Mouse (Mus musculus) midbrain, embryonic 14.5 days (tissue): ENCODE data around the gene Gys2. TPM values are rescaled to one million over a fixed set of nuclear protein-coding genes. Genes with fewer than 3 reads are reported as not detected.

Experiments
- ATAC-seq: fragments of 200-750 bp; cut with Nextera tagmentation; 2 replicates; pipeline ENCODE4 v1.8.0; 2017; ENCODE audit warnings: moderate number of reproducible peaks, moderate library complexity; ENCODE audit not compliant: low FRiP score, low TSS enrichment
- DNase-seq: peaks from one replicate; pipeline ENCODE4 v3.0.0-alpha.2; 2015
- H3K27ac ChIP-seq: fragments of 300-500 bp; sonication (generic); replicated peaks from 2 replicates; pipeline ENCODE4 v1.5.1; 2014; ENCODE audit warnings: mild to moderate bottlenecking, low read depth, low read length, moderate library complexity
- H3K27me3 ChIP-seq: fragments of 300-500 bp; sonication (generic); 2 replicates; pipeline ENCODE4 v1.6.1; 2014; ENCODE audit warnings: low read length, control low read depth, mixed read lengths; ENCODE audit not compliant: control insufficient read depth, insufficient read depth
- H3K36me3 ChIP-seq: fragments of 300-500 bp; sonication (generic); 2 replicates; pipeline ENCODE4 v1.6.1; 2014; ENCODE audit warnings: low read length, control low read depth; ENCODE audit not compliant: control insufficient read depth, insufficient read depth
- H3K4me1 ChIP-seq: fragments of 300-500 bp; sonication (generic); 2 replicates; pipeline ENCODE4 v1.6.1; 2014; ENCODE audit warnings: mild to moderate bottlenecking, antibody characterized with exemption, low read length, control low read depth; ENCODE audit not compliant: control insufficient read depth, insufficient read depth
- H3K4me2 ChIP-seq: fragments of 300-500 bp; sonication (generic); 2 replicates; pipeline ENCODE4 v1.6.1; 2014; ENCODE audit warnings: mild to moderate bottlenecking, low read length, moderate library complexity
- H3K4me3 ChIP-seq: fragments of 300-500 bp; sonication (generic); replicated peaks from 2 replicates; pipeline ENCODE4 v1.5.1; 2014; ENCODE audit warnings: low read depth, low read length
- H3K9ac ChIP-seq: fragments of 300-500 bp; sonication (generic); replicated peaks from 2 replicates; pipeline ENCODE4 v1.6.1; 2014; ENCODE audit warnings: mild to moderate bottlenecking, low read length, moderate library complexity
- H3K9me3 ChIP-seq: fragments of 300-500 bp; sonication (generic); 2 replicates; pipeline ENCODE4 v1.6.1; 2016; ENCODE audit warnings: low read length, control low read depth, mixed read lengths; ENCODE audit not compliant: control insufficient read depth
- WGBS: fragments of 180-500 bp; shearing (Covaris S2); extraction: QIAGEN DNeasy Blood & Tissue Kit; methylation state at CpG from one replicate; pipeline ENCODE4 v1.1.7; 2014; 5-methylcytosine and 5-hydroxymethylcytosine counted together
- polyA plus RNA-seq: library from polyadenylated mRNA; unstranded; fragments of >200 nt; fragmentation: Nextera tagmentation; extraction: Ambion mirVana; gene quantifications from 2 replicates; pipeline ENCODE4 v1.2.1, GENCODE M21; 2014

The Gys2 gene
- polyA plus RNA-seq, 1 experiment from 2014 or later: not detected

DNA sequence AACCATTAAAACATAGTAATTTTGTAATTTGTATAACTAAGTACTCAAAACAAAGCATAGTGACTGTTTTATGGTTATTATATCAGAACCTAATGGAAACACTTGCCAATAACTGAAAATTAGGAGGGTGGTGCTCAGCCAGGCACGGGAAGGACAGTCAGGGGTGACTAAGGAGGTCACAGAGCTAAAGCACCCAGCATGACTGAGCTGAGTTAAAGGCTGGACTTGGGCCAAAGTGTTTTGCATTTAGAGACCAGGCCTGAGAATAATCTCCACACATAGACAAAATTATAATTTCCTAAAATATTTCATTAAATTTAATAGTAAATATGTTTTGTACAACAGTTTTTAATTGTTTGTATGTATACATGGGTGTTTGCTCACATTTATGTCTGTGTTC lies 95.8 kb downstream of the Gys2 start:
- Histone ChIP-seq H3K4me2 (no peak overlapping the region), H3K27ac (no peak overlapping the region), H3K27me3 (no peaks in the 10 kb centered on the region), H3K9ac (no peak overlapping the region), H3K36me3 (peaks cover 42% of the 10 kb centered on the region), H3K4me1 (no peaks in the 10 kb centered on the region), H3K4me3 (no peak overlapping the region), H3K9me3 (no peaks in the 10 kb centered on the region)
- 86% methylated on average over 1 of the region's 1 CpGs for WGBS
- DNase-seq: no peak
- no peak for ATAC-seq

Other genes with a start within 250 kb of the Gys2 start
- not detected in 2 replicates for gene Iapp, start 174.7 kb downstream of the Gys2 start, polyA plus RNA-seq
- 0.32 and 0.57 TPM in 2 replicates for gene Slco1a5, start 150.1 kb downstream of the Gys2 start, polyA plus RNA-seq
- gene Pyroxd1, start 127.5 kb downstream of the Gys2 start, polyA plus RNA-seq: 22.3 and 25.0 TPM in 2 replicates
- 28.6 and 35.7 TPM in 2 replicates for gene Recql, start 86.0 kb downstream of the Gys2 start, polyA plus RNA-seq
- gene Golt1b, start 85.9 kb downstream of the Gys2 start, polyA plus RNA-seq: 92.3 and 108 TPM in 2 replicates
- gene Spx, start 59.7 kb downstream of the Gys2 start, polyA plus RNA-seq: 9.8 and 10.0 TPM in 2 replicates
- 486 and 524 TPM in 2 replicates for gene Ldhb, start 34.8 kb upstream of the Gys2 start, polyA plus RNA-seq
- gene Kcnj8, start 98.5 kb upstream of the Gys2 start, polyA plus RNA-seq: 10.7 and 13.6 TPM in 2 replicates
- 3.8 and 4.4 TPM in 2 replicates for gene Abcc9, start 229.2 kb upstream of the Gys2 start, polyA plus RNA-seq